Mouse (Mus musculus) ES-CJ7 (cell line): Measurements from ENCODE around the gene Map1a.
A peak's percentile ranks its signal among the peaks of the same experiment; 100 is the strongest.

Experiments used
- DNase-seq: peaks from one replicate; pipeline ENCODE4 v3.0.0; 2011; ENCODE audit warnings: low read depth, low spot score

The Map1a gene

DNA sequence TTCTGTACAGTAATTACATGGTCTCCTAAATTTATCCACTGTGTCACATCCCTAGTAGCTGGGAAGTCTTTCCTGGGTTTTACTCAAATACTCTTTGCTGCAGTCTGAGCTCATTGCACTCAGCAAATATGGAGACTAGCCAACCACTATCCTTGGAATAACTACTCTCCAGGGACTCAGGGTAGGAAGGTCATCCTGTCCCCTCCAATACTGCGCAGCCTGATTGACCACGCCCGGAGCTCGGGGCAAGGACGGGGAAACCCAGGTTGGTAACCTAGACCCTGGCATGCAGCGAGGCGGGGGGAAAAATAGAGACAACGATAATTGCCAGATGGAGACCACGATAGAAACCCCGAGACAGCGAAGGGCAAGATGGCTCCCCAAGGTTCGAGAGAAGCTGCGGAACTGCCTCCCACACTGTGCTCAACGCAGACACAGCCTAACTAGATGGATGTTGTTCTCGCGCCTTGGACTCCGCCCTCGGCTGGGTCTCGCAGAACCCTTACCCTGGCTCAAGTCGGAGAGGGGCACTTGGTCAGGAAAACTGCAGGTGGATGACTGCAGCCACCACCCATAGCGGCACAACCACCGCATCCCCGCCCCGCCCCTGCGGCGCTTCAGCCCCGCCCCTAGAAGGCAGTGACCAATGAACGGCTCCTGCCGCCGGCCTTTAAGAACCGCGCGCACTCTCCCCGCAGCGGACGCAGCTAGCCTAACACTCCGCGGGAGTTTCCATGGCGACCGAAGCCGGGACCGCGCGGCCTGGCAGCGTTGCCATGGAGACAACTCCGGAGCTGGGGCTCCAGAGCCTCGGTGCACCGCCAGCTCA is at the start of gene Map1a:
TSS of gene Map1a (plus strand) at position 700 of the 829 bp plus-strand sequence.
- peak; percentile 97 for DNase-seq

GRCm38 (mm10) chr2:121244099-121244498 is 45.3 kb upstream of the Map1a start:
- no peak for DNase-seq

GRCm38 (mm10) chr2:121249758-121250157 is 39.6 kb upstream of the Map1a start:
- DNase-seq = no peak

- DNase-seq = no peak
These were observed 21.0 kb upstream of the Map1a start for GRCm38 (mm10) chr2:121268446-121268845.

- peak; percentile 91 for DNase-seq
These were observed 18.7 kb upstream of the Map1a start for GRCm38 (mm10) chr2:121270521-121271235.

DNA sequence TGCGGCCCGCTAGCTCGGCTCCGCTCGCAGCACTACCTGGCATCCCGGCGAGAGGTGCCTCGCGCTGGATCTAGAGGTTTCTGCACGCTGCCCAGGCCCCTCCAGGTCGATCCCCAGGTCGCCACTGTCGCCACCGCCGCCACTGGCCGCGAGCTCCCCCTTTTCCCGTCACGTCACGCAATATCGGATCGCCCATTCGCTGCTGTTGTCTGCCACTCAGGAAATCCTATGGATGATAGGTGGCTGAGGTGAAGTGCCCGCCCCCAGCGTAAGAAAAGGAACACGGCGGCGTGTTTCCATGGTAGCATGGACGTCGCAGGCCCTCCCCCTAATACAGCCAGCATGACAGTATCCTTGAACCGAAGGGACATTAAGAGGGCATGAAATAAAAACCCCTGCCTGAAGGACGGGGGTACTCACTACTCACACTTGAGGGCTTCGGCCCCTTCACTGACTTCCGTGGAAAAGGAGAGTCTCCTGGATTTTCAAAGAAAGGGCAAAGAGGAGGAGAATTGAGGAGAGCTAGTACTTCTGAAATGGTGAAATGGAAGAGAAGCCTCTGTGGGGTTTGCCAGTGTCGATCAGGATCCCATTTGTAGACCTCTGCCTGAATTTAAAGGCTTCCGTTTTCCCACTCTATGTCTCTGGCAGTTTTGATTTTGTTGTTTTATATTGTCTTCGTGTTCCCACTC is 18.0 kb upstream of the Map1a start, which contains the start of gene Trp53bp1:
TSS of gene Trp53bp1 (minus strand) at position 172 of the 692 bp plus-strand sequence.
- peak; percentile 96 for DNase-seq

DNA sequence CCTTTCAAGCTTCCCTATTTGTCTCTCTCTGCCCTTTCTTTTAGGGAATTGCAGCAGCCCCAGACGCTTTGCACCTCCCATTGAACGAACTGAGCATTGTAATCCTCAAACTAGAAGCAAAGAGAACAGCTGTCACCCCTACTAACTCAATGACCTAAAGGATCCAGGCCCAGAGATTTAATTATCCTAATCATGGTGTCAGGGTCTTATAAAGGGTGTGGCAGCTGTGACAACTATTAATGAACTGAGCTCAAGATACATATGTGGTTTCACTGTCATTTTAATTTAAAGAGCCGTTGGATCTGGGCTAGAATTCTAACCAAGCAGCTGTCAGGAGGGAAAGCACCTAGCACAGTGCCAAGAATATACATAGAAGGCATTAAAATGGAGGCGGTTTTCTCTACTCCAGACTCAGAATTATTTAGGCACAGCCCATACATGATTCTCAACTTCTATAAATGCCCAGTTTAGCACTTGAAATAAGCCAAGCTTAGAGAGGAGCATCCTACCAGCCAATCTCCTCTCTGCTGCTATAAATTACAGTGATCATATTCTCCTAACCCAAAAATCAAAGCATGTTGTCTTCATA is 17.4 kb upstream of the Map1a start:
- DNase-seq = no peak

DNA sequence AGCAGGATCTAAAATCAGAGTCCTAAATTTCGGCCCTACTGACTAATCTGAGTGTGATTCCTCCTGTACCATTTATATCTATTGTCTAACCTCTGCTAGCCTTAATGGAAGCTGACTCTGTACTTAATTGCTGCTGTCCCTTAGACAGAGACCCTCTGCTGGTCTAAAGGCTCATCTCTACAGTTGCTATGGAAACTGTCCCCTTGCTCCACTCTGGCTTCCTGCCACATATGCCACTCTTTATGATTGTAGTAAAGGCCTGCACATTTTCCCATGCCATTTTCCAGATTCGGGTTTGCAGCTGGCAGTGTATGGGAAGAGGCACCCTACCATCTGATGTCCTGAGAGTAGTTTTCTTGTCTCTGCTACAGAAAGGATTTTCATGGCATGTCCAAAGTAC is 1.6 kb upstream of the Map1a start:
- DNase-seq = no peak

DNA sequence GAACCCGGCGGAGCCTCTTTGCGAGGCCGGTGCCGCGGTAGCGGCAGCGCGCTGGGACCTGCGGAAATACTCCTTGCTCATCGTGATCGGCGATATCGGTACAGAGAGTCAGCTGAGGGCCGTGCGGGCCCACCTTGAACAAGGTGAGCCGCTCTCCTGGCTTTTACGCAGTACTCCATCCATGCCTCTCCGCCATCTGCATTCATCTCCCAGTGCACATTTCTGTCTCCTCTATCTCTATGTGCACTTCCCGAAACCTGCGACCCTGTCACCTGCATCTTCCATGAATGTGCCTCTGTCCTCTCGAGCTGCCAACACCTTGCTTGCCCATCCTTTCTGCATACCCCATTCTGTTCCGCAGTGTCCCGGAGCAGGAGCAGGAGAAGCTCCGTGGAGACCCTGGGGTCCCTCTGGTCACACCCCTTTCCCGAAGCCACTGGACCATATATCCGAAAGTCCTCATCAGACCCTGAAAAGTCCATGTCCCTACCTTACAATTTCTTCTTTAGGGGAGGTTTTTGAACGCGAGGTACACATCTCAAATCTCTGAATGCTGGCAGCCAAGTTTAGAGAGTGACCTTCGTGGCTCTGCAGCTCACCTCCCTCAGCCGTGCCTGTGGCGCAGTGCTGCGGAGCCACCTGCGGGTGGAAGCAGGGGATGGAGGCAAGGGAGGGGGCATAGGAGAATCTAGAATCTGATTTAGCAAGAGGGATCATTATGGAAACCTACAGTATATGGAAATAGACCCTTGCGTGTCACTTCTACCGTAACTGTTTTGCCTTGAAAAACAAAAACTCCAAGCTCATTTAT is 535 bp downstream of the Map1a start:
- no peak for DNase-seq

DNA sequence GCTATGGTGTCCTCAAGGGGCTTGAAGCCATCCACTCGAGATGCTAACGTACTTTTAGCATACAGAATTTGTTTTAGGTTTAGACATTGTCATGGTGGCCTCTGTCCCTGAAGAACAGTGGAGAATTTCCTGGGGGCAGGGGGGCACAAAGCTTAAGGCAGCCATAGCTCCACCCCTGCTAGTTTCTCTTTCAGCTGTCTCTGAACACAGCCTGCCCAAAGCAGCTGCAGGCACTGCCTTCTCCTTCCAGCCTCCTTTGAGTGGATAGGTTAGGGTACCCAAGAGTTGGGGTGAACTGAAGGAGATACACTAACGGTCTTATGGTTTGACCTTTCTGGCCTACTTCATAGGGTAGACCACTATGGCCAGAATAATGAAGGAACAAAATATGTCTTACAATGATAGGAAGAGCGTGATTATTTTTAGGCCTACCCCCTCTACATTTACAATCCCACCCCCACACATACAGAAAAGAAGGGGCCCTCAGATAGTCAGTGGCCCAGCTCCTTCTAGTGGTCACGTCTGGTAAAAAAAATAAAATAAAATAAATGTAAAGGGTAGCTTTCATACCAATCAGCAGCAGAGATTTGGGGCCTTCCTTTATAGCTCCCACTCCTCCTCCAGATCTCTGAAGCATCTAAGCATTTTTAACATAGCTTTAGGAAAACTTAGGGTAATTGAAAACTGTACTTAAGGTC is 3.1 kb downstream of the Map1a start:
- no peak for DNase-seq

GRCm38 (mm10) chr2:121294182-121294581 is 4.8 kb downstream of the Map1a start:
- DNase-seq = peak; percentile 88

DNA sequence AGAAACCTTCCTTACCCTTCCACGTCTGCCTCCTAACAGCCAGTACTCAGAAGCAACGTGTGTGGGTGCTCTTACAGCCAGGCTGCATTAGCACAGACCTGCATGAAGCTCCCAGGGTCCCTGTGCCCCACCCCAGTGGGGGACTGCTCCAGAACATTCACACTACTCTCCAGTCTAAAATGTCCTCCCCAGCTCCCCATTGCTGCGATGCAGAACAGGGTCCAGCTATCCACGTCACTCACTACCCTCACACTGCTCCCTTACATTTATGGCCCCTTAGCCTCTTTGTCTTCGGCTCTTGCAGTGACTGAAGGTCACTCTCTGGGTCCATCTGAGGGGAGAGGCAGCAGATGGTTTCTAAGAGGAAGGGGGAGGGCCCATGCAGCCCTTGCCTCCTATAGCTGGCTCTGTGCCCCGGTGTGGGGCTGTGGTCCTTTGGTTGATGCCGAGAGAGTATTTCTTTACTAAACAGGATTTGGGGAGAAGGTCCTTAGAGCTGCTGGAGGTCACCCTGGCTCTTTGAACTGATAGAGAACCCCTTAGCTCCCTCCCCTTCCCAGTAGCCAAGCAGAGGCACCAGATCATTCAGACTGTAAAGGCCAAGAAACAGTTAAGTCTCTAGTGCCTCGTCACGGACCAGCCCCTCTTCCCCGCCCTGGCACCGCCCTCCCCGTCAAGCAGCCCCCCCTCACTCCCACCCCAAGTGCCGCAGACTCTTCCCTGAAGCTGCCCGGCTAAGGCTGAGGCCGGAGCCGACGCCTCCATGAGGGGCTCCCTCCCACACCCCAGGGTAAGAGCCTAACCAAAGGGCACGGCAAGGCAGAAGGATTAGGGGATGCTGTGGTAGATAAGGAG is 5.6 kb downstream of the Map1a start:
- DNase-seq = peak; percentile 20

DNA sequence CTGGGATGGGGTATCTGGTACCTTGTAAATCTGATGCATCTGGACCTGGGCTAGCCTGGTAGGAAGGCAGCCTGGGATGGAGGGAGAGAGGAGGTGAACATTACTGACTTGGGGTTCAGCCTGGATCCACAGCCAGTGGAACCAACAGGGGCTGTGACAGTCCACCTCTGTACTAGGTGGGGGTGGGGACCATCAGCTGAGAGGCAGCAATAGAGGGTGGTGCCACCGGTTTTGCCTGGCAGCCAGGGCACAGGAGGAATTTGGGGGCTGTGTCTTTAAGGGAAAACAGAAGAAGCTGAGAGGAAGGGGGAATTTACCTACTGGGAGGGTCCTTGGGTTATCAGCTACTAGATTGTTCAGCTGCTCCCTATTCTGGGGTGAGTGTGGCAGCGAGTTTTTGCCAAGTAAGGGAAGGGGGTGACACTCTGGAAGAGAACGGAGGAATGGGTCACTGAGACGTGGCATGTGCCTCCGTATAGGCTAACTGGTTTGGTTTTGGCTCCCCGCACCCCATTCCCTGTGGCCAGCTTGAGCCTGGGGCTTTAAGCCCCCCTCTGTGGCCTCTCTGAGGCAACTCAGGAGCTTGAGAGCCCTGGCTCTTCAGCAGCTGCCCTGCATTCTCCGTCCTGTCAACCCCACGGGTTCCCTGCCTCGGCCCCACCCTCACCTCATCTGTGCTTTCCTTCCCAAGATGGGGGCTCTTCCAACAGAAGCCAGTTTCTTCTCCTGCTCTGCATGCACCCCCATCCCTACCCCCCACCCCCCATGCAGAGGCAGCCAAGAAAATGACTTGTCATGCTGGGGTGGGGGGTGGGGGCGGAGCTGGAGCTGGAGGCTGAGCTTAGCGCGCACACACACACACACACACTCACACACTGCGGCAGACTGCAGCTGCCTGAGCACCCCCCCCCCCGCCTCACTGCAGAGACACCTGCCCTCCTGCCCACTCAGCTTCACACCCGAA is 6.5 kb downstream of the Map1a start:
- DNase-seq = no peak

DNA sequence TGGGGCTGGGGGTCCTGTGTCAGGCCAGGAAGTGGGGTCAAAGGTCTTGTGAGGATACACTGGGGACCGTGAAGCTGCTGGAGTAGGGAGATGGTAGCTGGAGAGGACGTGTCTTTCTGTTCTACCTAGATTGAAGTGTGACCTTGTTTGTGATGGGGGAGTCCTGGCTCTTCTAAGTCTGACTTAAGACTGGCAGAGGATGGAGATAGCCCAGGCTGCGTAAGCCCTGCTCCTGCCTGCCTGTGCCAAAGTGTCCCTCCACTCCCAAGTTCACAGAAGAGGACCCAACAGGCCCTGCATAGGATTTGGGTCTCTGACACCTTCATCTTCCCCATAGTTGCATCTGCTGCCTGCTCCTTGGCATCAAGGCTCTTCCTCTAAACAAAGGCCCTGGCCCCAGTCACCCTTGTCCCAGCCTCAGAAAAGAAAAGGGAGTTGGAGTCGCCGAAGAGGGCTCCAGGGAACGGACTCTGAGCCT is 7.4 kb downstream of the Map1a start:
- no peak for DNase-seq

- DNase-seq = no peak
These were observed 8.3 kb downstream of the Map1a start for GRCm38 (mm10) chr2:121297701-121298100.

GRCm38 (mm10) chr2:121298131-121298530 is 8.7 kb downstream of the Map1a start:
- peak; percentile 59 for DNase-seq

DNA sequence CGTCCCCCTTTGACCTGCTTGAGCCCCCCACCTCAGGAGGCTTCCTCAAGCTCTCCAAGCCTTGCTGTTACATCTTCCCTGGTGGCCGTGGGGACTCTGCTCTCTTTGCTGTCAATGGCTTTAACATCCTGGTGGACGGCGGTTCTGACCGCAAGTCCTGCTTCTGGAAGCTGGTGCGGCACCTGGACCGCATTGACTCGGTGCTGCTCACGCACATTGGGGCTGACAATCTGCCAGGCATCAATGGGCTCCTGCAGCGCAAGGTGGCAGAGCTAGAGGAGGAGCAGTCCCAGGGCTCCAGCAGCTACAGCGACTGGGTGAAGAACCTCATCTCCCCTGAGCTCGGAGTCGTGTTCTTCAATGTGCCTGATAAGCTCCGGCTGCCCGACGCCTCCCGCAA is 10.1 kb downstream of the Map1a start:
- no peak for DNase-seq

- DNase-seq = no peak
These were observed 10.6 kb downstream of the Map1a start for GRCm38 (mm10) chr2:121300036-121300435.
